Mouse (Mus musculus): ENCODE data around the gene Atp5c1.

DNA sequence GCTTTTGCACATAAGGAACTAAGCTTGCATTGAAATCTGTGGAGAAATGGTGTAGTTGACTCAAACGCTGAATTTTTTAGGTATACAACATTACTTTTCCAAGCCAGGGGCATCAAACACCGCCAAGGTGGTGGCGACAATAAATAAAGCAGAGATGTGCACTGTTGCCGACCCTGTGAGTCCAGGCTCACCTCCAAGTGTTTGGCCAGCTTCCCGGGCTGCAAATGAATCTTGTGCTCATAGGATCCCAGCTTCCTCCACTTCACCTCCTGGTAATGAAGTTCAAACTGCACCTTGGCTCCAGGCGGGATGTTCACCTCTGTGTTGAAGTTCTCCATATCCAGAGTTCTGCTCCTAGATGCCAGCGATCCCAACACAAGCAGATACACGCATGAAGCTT, 39.0 kb upstream of the Atp5c1 start:
- no peak for TF ChIP-seq POLR2A (IDR thresholded peaks at IDR 0.05; ENCODE audit: borderline replicate concordance, extremely low read depth, insufficient read depth, insufficient read length, poor library complexity, severe bottlenecking)
- TF ChIP-seq CTCF (IDR thresholded peaks at IDR 0.05; ENCODE audit: borderline replicate concordance, extremely low read depth, insufficient read depth, insufficient read length), result no peak
